In the genomic region with DNA sequence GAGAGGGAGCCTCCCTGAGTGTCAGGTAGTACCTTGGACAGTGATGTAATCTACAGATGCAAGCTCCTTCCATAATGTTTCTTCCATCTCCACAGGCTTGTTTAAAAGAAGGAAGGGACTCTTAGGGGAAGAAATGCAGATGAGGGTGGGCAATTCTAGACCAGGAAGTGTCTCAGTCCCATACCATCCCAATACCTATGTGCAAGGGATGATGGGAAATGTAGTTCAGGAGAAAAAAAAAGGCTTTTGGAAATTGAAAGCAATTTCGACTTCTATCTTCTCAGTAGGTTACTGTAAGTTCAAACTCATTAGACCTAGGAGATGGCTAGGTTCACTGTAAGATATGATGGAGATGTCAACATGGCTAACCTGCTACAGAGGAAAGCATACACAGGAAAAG, we compare ENCODE assay signal across 31 mouse cellular contexts.
"Had no signal": no experiment of that assay in that cellular context is flagged by ENCODE, and none has a peak within 500 bp of the region (broad histone marks: within the 10 kb centered on the region; RNA-seq: fewer than 3 reads in every experiment).

No protein-coding gene starts in this region.

- H3K9me3 ChIP-seq: limb, embryonic 10.5 days; limb, embryonic 12.5 days; limb, embryonic 13.5 days; limb, embryonic 15.5 days; liver, embryonic 12.5 days; liver, embryonic 13.5 days; liver, embryonic 15.5 days; lung, embryonic 15.5 days; midbrain, embryonic 10.5 days; midbrain, embryonic 12.5 days; midbrain, embryonic 13.5 days; neural tube, embryonic 12.5 days; neural tube, embryonic 13.5 days had no signal

- ATAC-seq: liver, embryonic 12.5 days; liver, postnatal 0 days; lung, postnatal 0 days; midbrain, embryonic 13.5 days; midbrain, embryonic 16.5 days had no signal

- H3K27ac ChIP-seq: limb, embryonic 10.5 days; limb, embryonic 12.5 days; limb, embryonic 13.5 days; limb, embryonic 15.5 days; liver, embryonic 12.5 days; liver, embryonic 13.5 days; liver, embryonic 14.5 days; liver, embryonic 15.5 days; lung, embryonic 15.5 days; macrophage; midbrain, embryonic 10.5 days; midbrain, embryonic 12.5 days; midbrain, embryonic 13.5 days; neural tube, embryonic 12.5 days; neural tube, embryonic 13.5 days had no signal

- DNase-seq: left cerebral cortex, postnatal 4 days; liver; liver, embryonic 13.5 days; liver, postnatal 0 days; lung, adult 18-20 months; lung, adult 2 months; lung, embryonic 14.5 days; lung, postnatal 10 days; lung, postnatal 14 days; lung, postnatal 36 days; lung, postnatal 4 days; midbrain, embryonic 14.5 days had no signal

- H3K36me3 ChIP-seq: limb, embryonic 10.5 days; limb, embryonic 12.5 days; limb, embryonic 13.5 days; limb, embryonic 15.5 days; liver, embryonic 12.5 days; liver, embryonic 13.5 days; liver, embryonic 15.5 days; lung, embryonic 15.5 days; midbrain, embryonic 10.5 days; midbrain, embryonic 12.5 days; midbrain, embryonic 13.5 days; neural tube, embryonic 12.5 days; neural tube, embryonic 13.5 days had no signal

- H3K27me3 ChIP-seq: limb, embryonic 12.5 days; limb, embryonic 15.5 days; liver, embryonic 13.5 days; liver, embryonic 15.5 days; lung, embryonic 15.5 days; neural tube, embryonic 12.5 days; neural tube, embryonic 13.5 days had no signal

- H3K4me3 ChIP-seq: limb, embryonic 10.5 days; limb, embryonic 12.5 days; limb, embryonic 13.5 days; limb, embryonic 15.5 days; liver, embryonic 12.5 days; liver, embryonic 13.5 days; liver, embryonic 15.5 days; lung, embryonic 15.5 days; megakaryocyte, embryonic 14.5 days; midbrain, embryonic 10.5 days; midbrain, embryonic 12.5 days; midbrain, embryonic 13.5 days; myocyte; neural tube, embryonic 12.5 days; neural tube, embryonic 13.5 days had no signal

- H3K4me1 ChIP-seq: liver, embryonic 12.5 days; liver, embryonic 13.5 days; liver, embryonic 15.5 days; lung, embryonic 15.5 days; megakaryocyte, embryonic 14.5 days had no signal

- H3K4me2 ChIP-seq: limb, embryonic 12.5 days; limb, embryonic 13.5 days; limb, embryonic 15.5 days; liver, embryonic 11.5 days; liver, embryonic 12.5 days; liver, embryonic 13.5 days; liver, embryonic 15.5 days; lung, embryonic 14.5 days; lung, embryonic 15.5 days; midbrain, embryonic 12.5 days; midbrain, embryonic 13.5 days; neural tube, embryonic 12.5 days; neural tube, embryonic 13.5 days had no signal

- H3K9ac ChIP-seq: limb, embryonic 12.5 days; limb, embryonic 13.5 days; limb, embryonic 15.5 days; liver, embryonic 12.5 days; liver, embryonic 13.5 days; liver, embryonic 14.5 days; liver, embryonic 15.5 days; liver, postnatal 0 days; lung, embryonic 14.5 days; lung, embryonic 15.5 days; midbrain, embryonic 12.5 days; midbrain, embryonic 13.5 days; neural tube, embryonic 12.5 days; neural tube, embryonic 13.5 days had no signal
